Mouse (Mus musculus): ENCODE measurements around the gene Renbp. TPM values are rescaled to one million over a fixed set of nuclear protein-coding genes. Genes with fewer than 3 reads are reported as not detected.

Gene Renbp
- polyA plus RNA-seq, 1 experiment = 30.4 TPM

DNA sequence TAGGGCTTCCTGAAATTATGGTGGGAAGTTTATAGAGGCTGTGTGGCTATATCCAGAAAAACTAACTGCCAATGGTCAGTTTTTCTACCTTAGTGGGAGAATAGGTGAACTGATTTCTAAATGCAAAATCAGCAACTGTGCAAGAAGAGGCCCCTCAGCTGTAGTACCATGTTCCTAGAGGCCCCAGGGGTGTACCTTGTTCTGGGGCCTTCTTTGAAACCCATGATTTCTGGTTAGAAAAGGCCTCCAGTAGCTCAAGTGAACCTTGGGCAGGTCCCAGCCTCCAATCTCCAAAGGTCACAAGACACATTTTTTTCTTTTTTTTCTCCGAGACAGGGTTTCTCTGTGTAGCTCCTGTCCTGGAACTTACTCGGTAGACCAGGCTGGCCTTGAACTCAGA is 11.6 kb upstream of the Renbp start:
- no peak for TF ChIP-seq GATA1 (IDR thresholded peaks at IDR 0.05; ENCODE audit: low read length)

DNA sequence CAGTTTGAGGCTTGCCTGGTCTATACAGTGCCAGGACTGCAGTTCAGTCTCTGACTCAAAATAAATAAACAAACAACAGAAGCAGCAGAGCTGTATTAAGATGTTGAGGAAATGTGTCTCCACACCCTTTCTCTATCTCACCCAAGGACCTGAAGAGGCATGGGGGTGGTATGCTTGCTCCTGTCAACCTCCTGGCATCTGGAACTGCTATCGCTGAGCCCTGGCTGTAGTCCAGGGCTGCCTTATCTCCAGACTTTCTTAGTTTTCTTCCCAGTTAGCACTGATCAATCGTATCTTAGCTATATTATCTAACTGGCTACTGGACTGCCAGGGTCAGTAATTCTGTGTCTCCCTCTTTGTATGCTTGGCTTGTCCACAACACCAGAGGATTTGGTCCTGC is 11.2 kb upstream of the Renbp start:
- no peak for TF ChIP-seq GATA1 (IDR thresholded peaks at IDR 0.05; ENCODE audit: low read length)

DNA sequence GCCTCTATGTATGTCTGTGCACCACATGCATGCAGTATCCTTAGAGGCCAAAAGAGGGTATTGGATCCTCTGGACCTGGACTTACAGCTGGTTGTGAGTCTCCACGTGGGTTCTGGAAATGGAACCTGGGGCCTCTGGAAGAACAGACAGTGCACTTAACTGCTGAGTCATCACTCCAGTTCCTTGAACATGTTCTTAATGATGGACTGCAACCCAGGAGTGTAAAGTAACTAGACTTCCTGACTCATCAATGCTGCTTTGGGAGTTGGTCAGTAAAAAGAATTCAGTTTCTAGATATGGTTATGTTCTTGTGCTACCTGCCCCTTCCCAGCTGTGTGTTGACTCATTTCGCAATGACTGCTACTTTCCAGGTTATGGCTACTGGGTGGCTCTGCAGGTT is 1.2 kb upstream of the Renbp start:
- TF ChIP-seq GATA1 (IDR thresholded peaks at IDR 0.05; ENCODE audit: low read length) = no peak

DNA sequence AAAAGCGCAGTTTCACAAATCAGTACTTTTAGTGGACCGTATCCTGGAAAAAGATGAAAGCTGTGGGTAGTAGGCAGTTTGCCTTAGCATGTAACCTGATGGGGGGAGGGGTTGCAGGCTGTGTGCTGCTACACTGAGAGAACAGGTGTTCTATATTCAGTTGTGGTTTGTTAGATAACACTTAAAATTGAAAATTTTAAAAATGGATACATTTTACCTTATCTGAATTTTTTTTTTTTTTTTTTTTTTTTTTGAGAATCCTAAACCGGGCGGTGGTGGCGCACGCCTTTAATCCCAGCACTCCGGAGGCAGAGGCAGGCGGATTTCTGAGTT is 8.1 kb downstream of the Renbp start:
- TF ChIP-seq GATA1 (IDR thresholded peaks at IDR 0.05; ENCODE audit: low read length) = no peak

DNA sequence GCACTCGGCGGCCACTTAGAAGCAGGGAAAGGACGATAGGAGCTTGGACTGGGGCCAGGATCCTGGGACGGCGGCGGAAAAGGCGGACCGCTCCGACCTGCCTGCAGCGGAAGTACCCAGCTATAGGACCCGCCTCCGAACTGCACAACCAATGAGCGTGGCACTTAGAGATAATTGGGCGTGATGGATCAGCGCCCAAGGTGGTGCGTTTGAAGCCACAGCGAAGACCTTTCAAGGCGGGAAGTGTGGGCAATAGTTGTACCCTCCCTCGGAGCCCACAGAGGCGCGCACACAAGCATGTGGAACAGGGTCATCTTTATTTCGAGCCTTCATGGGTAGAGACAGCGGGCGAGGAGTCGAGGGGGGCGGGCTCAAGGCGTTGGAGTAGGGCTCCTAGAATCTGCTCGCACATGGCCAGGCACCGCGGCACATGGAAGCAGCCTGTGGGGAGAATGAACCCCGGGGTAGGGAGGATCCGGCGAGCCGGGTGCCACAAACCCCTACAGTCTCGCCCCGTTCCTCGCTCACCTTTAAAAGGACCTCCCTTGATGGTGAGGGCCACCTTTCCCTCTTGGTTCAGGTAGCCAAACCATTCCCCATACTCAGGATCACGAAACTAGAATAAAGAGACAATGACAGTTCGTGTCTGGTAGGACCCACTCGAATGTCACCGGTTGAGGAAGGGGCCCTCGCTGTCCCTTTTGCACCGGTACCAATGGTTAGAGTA is 8.7 kb downstream of the Renbp start, which contains the start of the genes Arhgap4 and Naa10:
TSS of gene Arhgap4 (minus strand) at position 48 of the 727 bp plus-strand sequence.
TSS of gene Naa10 (minus strand) at position 122 of the 727 bp plus-strand sequence.
- no peak for TF ChIP-seq GATA1 (IDR thresholded peaks at IDR 0.05; ENCODE audit: low read length)

DNA sequence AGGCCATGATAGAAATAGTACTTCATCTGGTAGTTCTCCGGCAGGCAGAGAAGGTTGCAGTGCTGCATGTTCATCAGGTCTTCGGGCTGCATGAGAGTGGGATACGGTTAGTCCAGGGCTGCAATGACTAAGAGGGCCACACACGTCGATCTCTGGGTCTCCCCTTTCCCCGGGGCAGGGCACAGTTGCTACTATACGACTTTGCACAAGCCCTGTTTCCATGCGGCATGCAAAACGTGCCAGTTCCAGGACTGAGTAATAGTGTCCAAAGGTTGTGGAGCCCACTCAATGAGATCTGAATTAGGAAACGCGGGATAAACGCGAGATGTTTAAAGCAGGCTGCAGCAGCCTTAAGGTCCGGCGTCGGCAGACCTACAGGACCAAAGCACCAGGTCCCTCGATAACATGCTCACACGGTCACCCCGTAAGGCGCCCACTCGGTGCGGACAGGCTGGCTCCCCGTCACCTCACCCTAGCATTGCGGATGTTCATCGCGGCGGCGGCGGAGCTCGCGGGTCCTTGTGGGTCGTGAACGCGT is 9.3 kb downstream of the Renbp start:
- no peak for TF ChIP-seq GATA1 (IDR thresholded peaks at IDR 0.05; ENCODE audit: low read length)

DNA sequence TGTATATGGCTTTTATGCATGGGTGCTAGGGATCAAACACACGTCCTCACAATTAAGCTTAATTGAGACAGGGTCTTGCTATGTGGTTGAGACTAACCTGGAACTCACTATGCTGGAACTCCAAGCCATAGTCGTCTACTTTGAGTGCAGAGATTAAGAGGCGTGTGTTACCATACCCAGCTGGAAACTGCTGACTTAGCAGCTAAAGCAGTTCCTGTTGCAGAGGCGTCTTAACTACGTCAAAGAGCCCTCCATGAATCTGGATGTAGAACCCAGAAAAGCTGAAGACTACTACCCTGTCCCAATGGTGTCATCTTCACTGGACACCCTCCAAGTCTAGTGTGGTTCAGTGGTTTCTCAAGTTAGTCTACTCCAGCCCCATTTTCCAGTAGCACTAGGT is 12.0 kb downstream of the Renbp start:
- no peak for TF ChIP-seq GATA1 (IDR thresholded peaks at IDR 0.05; ENCODE audit: low read length)

DNA sequence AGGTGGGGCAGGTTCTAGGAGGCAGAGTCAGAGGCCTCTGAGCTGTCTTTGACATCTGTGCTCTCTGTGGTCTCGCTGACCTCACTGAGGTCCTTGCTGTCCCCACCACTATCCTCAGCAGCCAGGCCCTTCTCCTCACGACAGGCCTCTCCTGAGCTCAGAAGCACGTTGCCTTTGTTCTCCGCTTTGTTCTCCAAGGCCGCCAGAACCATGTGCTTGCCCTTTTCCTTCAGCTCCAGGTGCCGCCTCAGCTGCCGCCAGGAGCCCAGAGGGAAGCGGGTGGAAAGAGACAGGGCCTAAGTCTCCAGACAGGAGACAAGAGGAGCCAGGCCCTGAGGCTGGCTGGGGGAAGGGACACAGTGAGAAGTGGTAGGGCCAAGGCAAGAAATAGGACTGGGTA is 13.7 kb downstream of the Renbp start:
- TF ChIP-seq GATA1 (IDR thresholded peaks at IDR 0.05; ENCODE audit: low read length) = no peak

DNA sequence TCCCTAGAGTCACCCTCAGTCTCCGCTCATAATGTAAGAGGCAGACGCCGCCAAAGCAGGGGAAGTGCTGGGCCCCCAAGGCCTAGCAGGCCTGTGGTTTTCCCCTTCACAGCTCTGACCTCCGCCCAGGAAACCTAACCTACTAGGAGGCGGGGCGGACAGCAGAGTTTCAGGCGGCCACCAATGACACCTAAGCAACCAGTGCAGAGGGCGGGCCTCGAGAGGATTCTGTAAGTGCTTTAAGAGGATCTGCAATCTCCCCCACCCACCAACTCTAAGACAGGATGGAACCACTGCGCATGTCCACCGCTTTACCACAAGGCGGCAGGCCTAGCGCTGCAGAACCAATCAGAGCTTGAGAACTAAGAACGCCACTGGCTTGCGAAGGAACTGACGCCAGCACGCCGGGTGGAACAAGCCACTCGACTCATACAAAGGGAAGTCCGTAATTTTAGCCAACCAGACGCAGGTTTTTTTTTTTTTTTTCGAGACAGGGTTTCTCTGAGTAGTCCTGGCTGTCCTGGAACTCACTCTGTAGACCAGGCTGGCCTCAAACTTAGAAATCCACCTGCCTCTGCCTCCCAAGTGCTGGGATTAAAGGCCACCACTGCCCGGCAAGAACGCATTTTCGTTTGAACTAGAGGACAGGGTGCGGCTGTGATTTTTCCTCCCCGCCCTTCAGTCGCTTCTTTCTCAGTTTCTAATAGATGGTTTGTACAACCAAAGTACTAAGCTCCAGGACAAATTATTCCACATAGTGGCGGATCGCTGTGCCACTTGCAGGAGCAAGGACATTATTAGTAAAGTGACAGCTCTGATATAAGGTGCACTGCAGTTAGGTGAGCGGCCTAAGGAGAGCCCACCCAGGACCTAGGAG is 15.6 kb downstream of the Renbp start:
- TF ChIP-seq GATA1 (IDR thresholded peaks at IDR 0.05; ENCODE audit: low read length) = no peak

DNA sequence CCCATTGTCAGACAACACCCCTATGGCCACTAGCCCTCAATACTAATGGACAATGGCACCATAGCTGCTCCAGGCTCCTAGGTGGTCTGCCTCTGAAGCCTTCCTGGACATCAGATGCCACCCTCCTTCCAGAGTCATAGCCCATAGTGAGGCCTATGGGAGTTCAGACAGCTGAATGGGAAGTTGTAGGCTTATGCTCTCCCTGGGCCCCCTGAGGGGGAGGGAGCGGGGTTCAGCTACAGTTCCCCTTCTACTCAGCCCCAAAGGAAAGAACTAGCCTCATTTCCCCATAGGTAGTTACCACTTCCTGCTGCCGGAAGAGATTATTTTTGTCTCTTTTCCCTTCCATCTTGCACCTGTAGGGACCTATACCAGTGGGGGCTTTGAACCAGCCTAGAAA is 19.1 kb downstream of the Renbp start:
- TF ChIP-seq GATA1 (IDR thresholded peaks at IDR 0.05; ENCODE audit: low read length) = no peak

DNA sequence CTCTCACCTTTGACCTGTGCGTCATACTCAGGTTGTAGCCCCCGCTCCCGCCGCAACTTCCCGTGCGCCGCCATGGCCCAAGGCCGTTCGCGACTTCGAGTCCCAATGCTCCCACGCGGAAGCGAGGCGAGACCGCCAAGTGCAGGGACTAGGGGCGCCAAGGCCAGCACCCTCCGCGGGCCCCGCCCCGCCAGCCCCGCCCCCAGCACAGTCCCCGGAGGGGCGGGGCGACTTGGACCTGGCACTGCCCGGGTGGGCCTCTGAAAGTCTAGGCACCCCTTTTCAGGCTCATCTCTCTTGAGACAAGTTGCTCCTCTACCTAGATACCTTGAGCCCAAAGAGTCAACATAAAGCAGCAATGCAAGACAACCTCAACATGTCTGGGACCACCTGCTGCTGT is 19.5 kb downstream of the Renbp start:
- TF ChIP-seq GATA1 (IDR thresholded peaks at IDR 0.05; ENCODE audit: low read length) = no peak

DNA sequence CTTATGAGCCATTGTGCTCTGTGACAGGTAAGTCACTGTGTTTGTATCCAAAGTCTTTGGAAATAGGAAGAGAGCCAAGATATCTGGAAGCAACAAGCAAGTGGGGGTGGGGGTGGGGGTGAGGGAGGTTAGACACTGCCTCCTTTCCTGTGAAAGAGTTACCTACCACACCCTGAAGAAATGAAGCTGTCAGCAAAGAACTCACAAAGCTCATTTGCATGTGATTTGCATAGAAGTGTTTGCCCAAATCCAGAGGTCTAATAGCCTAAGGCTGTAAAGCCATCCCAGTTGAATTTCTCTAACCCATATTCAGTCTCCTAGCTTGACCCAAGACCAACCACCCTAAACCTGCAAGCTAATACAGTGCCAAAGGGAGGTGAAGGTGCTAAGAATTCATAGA is 20.2 kb downstream of the Renbp start:
- TF ChIP-seq GATA1 (IDR thresholded peaks at IDR 0.05; ENCODE audit: low read length) = no peak

DNA sequence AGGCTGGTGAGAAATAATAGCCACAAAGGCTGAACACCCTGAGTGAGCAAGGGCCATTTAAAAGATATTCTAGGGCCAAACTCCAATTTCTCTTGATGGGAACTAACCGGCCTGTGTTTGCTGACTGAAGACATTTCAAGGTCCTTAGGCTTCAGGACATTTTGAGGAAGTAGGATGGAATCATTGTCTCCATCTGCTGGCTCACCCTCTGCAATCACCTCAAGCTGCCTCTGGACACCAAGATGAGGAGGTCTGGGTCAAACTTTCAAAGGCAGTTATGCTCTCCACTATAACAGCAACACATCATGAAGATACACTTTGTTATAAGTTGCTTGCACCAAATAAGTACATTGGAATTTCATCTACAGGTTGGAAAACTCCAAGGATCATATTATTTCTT is 20.6 kb downstream of the Renbp start:
- no peak for TF ChIP-seq GATA1 (IDR thresholded peaks at IDR 0.05; ENCODE audit: low read length)

DNA sequence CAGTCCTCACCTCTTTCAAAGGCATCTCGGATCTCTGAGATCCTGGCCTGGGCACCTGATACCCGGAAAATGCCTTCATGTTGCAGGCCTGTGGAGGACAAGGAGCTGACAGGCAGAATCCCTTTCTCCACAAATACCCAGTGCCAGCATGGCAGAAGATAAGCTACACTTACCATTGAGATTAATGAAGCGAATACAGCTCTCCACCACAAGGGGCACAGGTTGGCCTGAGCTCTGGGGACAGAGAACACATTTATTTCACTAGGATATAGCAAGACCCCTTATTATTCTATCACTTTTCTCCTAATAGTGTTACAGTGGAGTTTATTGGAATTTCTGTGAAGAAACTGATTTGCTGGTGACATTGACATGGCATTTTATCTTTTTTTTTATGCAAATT is 32.7 kb downstream of the Renbp start:
- TF ChIP-seq GATA1 (IDR thresholded peaks at IDR 0.05; ENCODE audit: low read length) = no peak

DNA sequence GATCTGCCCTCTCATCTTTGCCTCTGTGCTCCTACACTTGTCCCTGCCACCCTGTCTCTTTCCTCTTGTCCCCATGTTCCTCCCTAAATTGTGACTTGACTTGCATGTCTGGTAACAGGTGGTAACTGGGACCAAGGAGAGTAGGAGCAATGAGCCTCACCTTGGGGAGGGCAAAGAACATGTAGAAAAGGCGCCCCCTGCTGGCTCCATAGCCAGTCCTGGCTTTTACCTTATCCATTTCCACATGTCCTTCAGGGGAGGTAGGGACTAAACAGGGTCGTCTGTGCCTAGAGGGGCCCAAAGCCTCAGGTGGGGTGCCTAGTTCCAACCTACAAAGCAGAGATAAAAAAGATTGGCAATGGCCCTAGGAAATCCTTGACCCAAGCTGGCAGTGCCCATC is 34.9 kb downstream of the Renbp start, which contains the start of gene L1cam:
TSS of gene L1cam (minus strand) at position 387 of the 400 bp plus-strand sequence.
- no peak for TF ChIP-seq GATA1 (IDR thresholded peaks at IDR 0.05; ENCODE audit: low read length)

DNA sequence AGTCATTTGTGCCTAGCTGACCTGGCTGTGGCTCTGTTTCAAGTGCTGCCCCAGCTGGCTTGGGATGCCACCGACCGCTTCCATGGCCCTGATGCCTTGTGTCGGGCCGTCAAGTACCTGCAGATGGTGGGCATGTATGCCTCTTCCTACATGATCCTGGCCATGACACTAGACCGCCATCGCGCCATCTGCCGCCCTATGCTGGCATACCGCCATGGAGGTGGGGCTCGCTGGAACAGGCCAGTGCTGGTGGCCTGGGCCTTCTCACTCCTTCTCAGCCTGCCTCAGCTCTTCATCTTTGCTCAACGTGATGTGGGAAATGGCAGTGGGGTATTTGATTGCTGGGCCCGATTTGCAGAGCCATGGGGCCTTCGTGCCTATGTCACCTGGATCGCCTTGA is 37.8 kb downstream of the Renbp start:
- TF ChIP-seq GATA1 (IDR thresholded peaks at IDR 0.05; ENCODE audit: low read length) = no peak

All from G1E-ER4 (cell line).